Mouse (Mus musculus) CH12.LX (cell line): ENCODE measurements around the gene Ppm1l. TPM values are rescaled to one million over a fixed set of nuclear protein-coding genes. Genes with fewer than 3 reads are reported as not detected.

Experiments used
- DNase-seq: peaks from one replicate; pipeline ENCODE4 v3.0.0-alpha.2; 2013; ENCODE audit errors: extremely low read depth
- H3K27ac ChIP-seq: 2 replicates; pipeline ENCODE4 v1.5.1; 2012; ENCODE audit warnings: low read depth, mild to moderate bottlenecking, control low read depth, moderate library complexity; ENCODE audit not compliant: insufficient read depth
- H3K27me3 ChIP-seq: replicated peaks from 2 replicates; pipeline ENCODE3; 2012; ENCODE audit warnings: inconsistent platforms
- H3K36me3 ChIP-seq, 2 experiments: replicated peaks in 1 of 2; 2 replicates each; pipeline versions ENCODE3 to v1.6.1; 2012; ENCODE audit warnings: inconsistent platforms in 1 of 2, low read length in 1 of 2, mild to moderate bottlenecking in 1 of 2, mixed read lengths in 1 of 2, moderate library complexity in 1 of 2; ENCODE audit not compliant: control insufficient read depth in 1 of 2, insufficient read depth in 1 of 2
- H3K4me1 ChIP-seq, 2 experiments: 2 replicates each; pipeline ENCODE4 v1.6.1; 2012; ENCODE audit warnings: inconsistent platforms in 1 of 2, moderate library complexity in 1 of 2; ENCODE audit not compliant: insufficient read depth in 2 of 2, control insufficient read depth in 1 of 2
- H3K4me2 ChIP-seq: 2 replicates; pipeline ENCODE4 v1.6.1; 2012; ENCODE audit warnings: low read depth, mild to moderate bottlenecking, control low read depth; ENCODE audit not compliant: poor library complexity, insufficient read depth, severe bottlenecking
- H3K4me3 ChIP-seq, 3 experiments: fragments of 150-350 bp in 1 of 3; sonication (generic) in 1 of 3; replicated peaks in 1 of 3; 2 replicates each; pipeline versions ENCODE3 to v1.5.1; 2011 to 2012; ENCODE audit warnings: low read depth in 2 of 3, low read length in 2 of 3, mild to moderate bottlenecking in 2 of 3, moderate library complexity in 2 of 3, control low read depth in 1 of 3, improper control_type of control experiment in 1 of 3, inconsistent platforms in 1 of 3, mixed read lengths in 1 of 3; ENCODE audit not compliant: poor library complexity in 1 of 3
- H3K79me2 ChIP-seq: replicated peaks from 2 replicates; pipeline ENCODE4 v1.6.1; 2012; ENCODE audit warnings: mild to moderate bottlenecking, moderate library complexity; ENCODE audit not compliant: control insufficient read depth, poor library complexity, insufficient read depth, severe bottlenecking; ENCODE audit errors: extremely low read depth
- H3K9ac ChIP-seq: 2 replicates; pipeline ENCODE4 v1.6.1; 2012; ENCODE audit warnings: low read depth, mild to moderate bottlenecking, control low read depth, moderate library complexity; ENCODE audit not compliant: insufficient read depth
- H3K9me3 ChIP-seq: replicated peaks from 2 replicates; pipeline ENCODE3; 2012; ENCODE audit warnings: low read length, inconsistent platforms, mixed read lengths
- BHLHE40 ChIP-seq: IDR thresholded peaks from 2 replicates; pipeline ENCODE4 v1.6.1; 2011; ENCODE audit warnings: mild to moderate bottlenecking, low read depth, low read length, improper control_type of control experiment
- CHD1 ChIP-seq: IDR thresholded peaks from 2 replicates; pipeline ENCODE4 v1.6.1; 2012; ENCODE audit warnings: low read depth, low read length, improper control_type of control experiment, inconsistent platforms
- CHD2 ChIP-seq: IDR thresholded peaks from 2 replicates; pipeline ENCODE4 v1.6.1; 2011; ENCODE audit warnings: low read length, improper control_type of control experiment
- CTCF ChIP-seq, 2 experiments: IDR thresholded peaks in 1 of 2; conservative IDR thresholded peaks in 1 of 2; 2 replicates each; pipeline ENCODE4 v1.5.1; 2011 to 2012; ENCODE audit warnings: low read depth in 2 of 2, low read length in 2 of 2, improper control_type of control experiment in 1 of 2, inconsistent platforms in 1 of 2, mild to moderate bottlenecking in 1 of 2, moderate library complexity in 1 of 2
- E2F4 ChIP-seq: IDR thresholded peaks from 2 replicates; pipeline ENCODE4 v1.6.1; 2011; ENCODE audit warnings: low read depth, low read length, improper control_type of control experiment; ENCODE audit not compliant: insufficient replicate concordance
- ELF1 ChIP-seq: IDR thresholded peaks from 2 replicates; pipeline ENCODE4 v1.6.1; 2014; ENCODE audit warnings: low read depth, mild to moderate bottlenecking, inconsistent platforms, low read length, improper control_type of control experiment
- EP300 ChIP-seq: IDR thresholded peaks from 2 replicates; pipeline ENCODE4 v1.6.1; 2011; ENCODE audit warnings: low read length, improper control_type of control experiment
- ETS1 ChIP-seq: conservative IDR thresholded peaks from 2 replicates; pipeline ENCODE4 v1.6.1; 2012; ENCODE audit warnings: low read depth, mild to moderate bottlenecking, inconsistent platforms, low read length, improper control_type of control experiment, moderate library complexity
- GABPA ChIP-seq: IDR thresholded peaks from 2 replicates; pipeline ENCODE4 v1.6.1; 2012; ENCODE audit warnings: low read depth, low read length, improper control_type of control experiment, inconsistent platforms; ENCODE audit not compliant: insufficient replicate concordance
- HCFC1 ChIP-seq: IDR thresholded peaks from 2 replicates; pipeline ENCODE4 v1.6.1; 2012; ENCODE audit warnings: low read depth, mild to moderate bottlenecking, inconsistent platforms, low read length, improper control_type of control experiment
- IRF4 ChIP-seq: IDR thresholded peaks from 2 replicates; pipeline ENCODE4 v1.6.1; 2014; ENCODE audit warnings: low read depth, mild to moderate bottlenecking, inconsistent platforms, low read length, improper control_type of control experiment
- JUN ChIP-seq: IDR thresholded peaks from 2 replicates; pipeline ENCODE4 v1.6.1; 2011; ENCODE audit warnings: low read depth, mild to moderate bottlenecking, low read length, improper control_type of control experiment, moderate library complexity; ENCODE audit not compliant: insufficient read depth
- JUND ChIP-seq: conservative IDR thresholded peaks from 2 replicates; pipeline ENCODE4 v1.6.1; 2011; ENCODE audit warnings: low read depth, low read length, improper control_type of control experiment
- KAT2A ChIP-seq: IDR thresholded peaks from 2 replicates; pipeline ENCODE4 v1.6.1; 2012; ENCODE audit warnings: low read length, improper control_type of control experiment, inconsistent platforms; ENCODE audit not compliant: insufficient replicate concordance
- MAFK ChIP-seq: IDR thresholded peaks from 2 replicates; pipeline ENCODE4 v1.6.1; 2011; ENCODE audit warnings: low read length, improper control_type of control experiment; ENCODE audit not compliant: insufficient replicate concordance
- MAX ChIP-seq: IDR thresholded peaks from 2 replicates; pipeline ENCODE4 v1.6.1; 2011; ENCODE audit warnings: low read length, improper control_type of control experiment
- MAZ ChIP-seq: IDR thresholded peaks from 2 replicates; pipeline ENCODE4 v1.6.1; 2012; ENCODE audit warnings: low read depth, mild to moderate bottlenecking, inconsistent platforms, low read length, improper control_type of control experiment, moderate library complexity
- MEF2A ChIP-seq: IDR thresholded peaks from 2 replicates; pipeline ENCODE4 v1.6.1; 2014; ENCODE audit warnings: low read depth, mild to moderate bottlenecking, inconsistent platforms, low read length, improper control_type of control experiment, borderline replicate concordance
- MXI1 ChIP-seq: IDR thresholded peaks from 2 replicates; pipeline ENCODE4 v1.6.1; 2011; ENCODE audit warnings: mild to moderate bottlenecking, low read depth, low read length, improper control_type of control experiment
- MYC ChIP-seq: IDR thresholded peaks from 2 replicates; pipeline ENCODE4 v1.6.1; 2011; ENCODE audit warnings: low read depth, mild to moderate bottlenecking, improper control_type of control experiment, low read length
- NELFE ChIP-seq: IDR thresholded peaks from 2 replicates; pipeline ENCODE4 v1.6.1; 2011; ENCODE audit warnings: low read depth, low read length, improper control_type of control experiment
- NRF1 ChIP-seq: IDR thresholded peaks from 2 replicates; pipeline ENCODE4 v1.6.1; 2014; ENCODE audit warnings: low read depth, mild to moderate bottlenecking, inconsistent platforms, low read length, improper control_type of control experiment, moderate library complexity
- PAX5 ChIP-seq: IDR thresholded peaks from 2 replicates; pipeline ENCODE4 v1.6.1; 2012; ENCODE audit warnings: low read length, inconsistent platforms, mixed read lengths
- POLR2A ChIP-seq: IDR thresholded peaks from 2 replicates; pipeline ENCODE4 v1.6.1; 2011; ENCODE audit warnings: low read depth, mild to moderate bottlenecking, improper control_type of control experiment, low read length
- POLR2AphosphoS2 ChIP-seq: IDR thresholded peaks from 2 replicates; pipeline ENCODE4 v1.6.1; 2011; ENCODE audit warnings: low read depth, low read length, improper control_type of control experiment
- RAD21 ChIP-seq: IDR thresholded peaks from 2 replicates; pipeline ENCODE4 v1.6.1; 2011; ENCODE audit warnings: low read depth, mild to moderate bottlenecking, low read length, improper control_type of control experiment, moderate library complexity
- RCOR1 ChIP-seq: conservative IDR thresholded peaks from 2 replicates; pipeline ENCODE4 v1.6.1; 2012; ENCODE audit warnings: low read depth, mild to moderate bottlenecking, inconsistent platforms, low read length, improper control_type of control experiment
- SIN3A ChIP-seq: IDR thresholded peaks from 2 replicates; pipeline ENCODE4 v1.6.1; 2012; ENCODE audit warnings: low read length, improper control_type of control experiment, inconsistent platforms
- SMC3 ChIP-seq: IDR thresholded peaks from 2 replicates; pipeline ENCODE4 v1.6.1; 2011; ENCODE audit warnings: low read depth, low read length, improper control_type of control experiment
- TBP ChIP-seq: conservative IDR thresholded peaks from 2 replicates; pipeline ENCODE4 v1.6.1; 2011; ENCODE audit warnings: low read depth, low read length, improper control_type of control experiment
- TCF12 ChIP-seq: IDR thresholded peaks from 2 replicates; pipeline ENCODE4 v1.6.1; 2014; ENCODE audit warnings: low read depth, mild to moderate bottlenecking, inconsistent platforms, low read length, improper control_type of control experiment
- UBTF ChIP-seq: IDR thresholded peaks from 2 replicates; pipeline ENCODE4 v1.6.1; 2012; ENCODE audit warnings: low read depth, mild to moderate bottlenecking, inconsistent platforms, low read length, improper control_type of control experiment, moderate library complexity
- USF1 ChIP-seq: IDR thresholded peaks from 2 replicates; pipeline ENCODE4 v1.6.1; 2014; ENCODE audit warnings: low read depth, mild to moderate bottlenecking, inconsistent platforms, low read length, improper control_type of control experiment
- USF2 ChIP-seq: conservative IDR thresholded peaks from 2 replicates; pipeline ENCODE4 v1.6.1; 2011; ENCODE audit warnings: low read depth, low read length, improper control_type of control experiment
- ZC3H11A ChIP-seq: IDR thresholded peaks from 2 replicates; pipeline ENCODE4 v1.6.1; 2012; ENCODE audit warnings: low read depth, mild to moderate bottlenecking, inconsistent platforms, low read length, improper control_type of control experiment
- ZKSCAN1 ChIP-seq: IDR thresholded peaks from 2 replicates; pipeline ENCODE4 v1.6.1; 2012; ENCODE audit warnings: low read depth, inconsistent platforms, low read length, improper control_type of control experiment, borderline replicate concordance
- ZMIZ1 ChIP-seq: IDR thresholded peaks from 2 replicates; pipeline ENCODE4 v1.6.1; 2012; ENCODE audit warnings: low read depth, mild to moderate bottlenecking, inconsistent platforms, low read length, improper control_type of control experiment
- ZNF384 ChIP-seq: IDR thresholded peaks from 2 replicates; pipeline ENCODE4 v1.6.1; 2012; ENCODE audit warnings: low read depth, low read length, improper control_type of control experiment, inconsistent platforms
- dilution Hi-C: fragments of 300-500 bp; cut with MboI; formaldehyde crosslinking; loops from 2 replicates; pipeline ENCODE4 v1.14.3; 2020; ENCODE audit warnings: low sequenced_read_pairs; ENCODE audit not compliant: extremely low pct_unique_long_range_greater_than_20kb, extremely low pct_ligation_motif_present
- in situ Hi-C: fragments of 300-500 bp; cut with MboI; formaldehyde crosslinking; loops from 3 replicates; pipeline ENCODE4 v1.14.3; 2019; ENCODE audit warnings: low sequenced_read_pairs, low pct_ligation_motif_present, low pct_unique_long_range_greater_than_20kb, mixed read lengths
- polyA plus RNA-seq: library from polyadenylated mRNA; unstranded; fragments of >175 nt; gene quantifications from 2 replicates; pipeline ENCODE4 v1.2.1, GENCODE M21; 2012; ENCODE audit warnings: low read depth; ENCODE audit not compliant: insufficient read length
- total RNA-seq, 2 experiments: library from RNA; depleted of rRNA; stranded (reverse); fragments of 300-350 nt in 1 of 2; fragments of >200 nt in 1 of 2; gene quantifications; 2 replicates each; pipeline ENCODE4 v1.2.3; 2012 to 2014

Ppm1l gene
- total RNA-seq (2012; rRNA removed), result 0.34 and 0.68 TPM in 2 replicates
- 1.7 TPM in 2 replicates for total RNA-seq (2014; rRNA removed)
- polyA plus RNA-seq, result 2.0 and 2.4 TPM in 2 replicates

DNA sequence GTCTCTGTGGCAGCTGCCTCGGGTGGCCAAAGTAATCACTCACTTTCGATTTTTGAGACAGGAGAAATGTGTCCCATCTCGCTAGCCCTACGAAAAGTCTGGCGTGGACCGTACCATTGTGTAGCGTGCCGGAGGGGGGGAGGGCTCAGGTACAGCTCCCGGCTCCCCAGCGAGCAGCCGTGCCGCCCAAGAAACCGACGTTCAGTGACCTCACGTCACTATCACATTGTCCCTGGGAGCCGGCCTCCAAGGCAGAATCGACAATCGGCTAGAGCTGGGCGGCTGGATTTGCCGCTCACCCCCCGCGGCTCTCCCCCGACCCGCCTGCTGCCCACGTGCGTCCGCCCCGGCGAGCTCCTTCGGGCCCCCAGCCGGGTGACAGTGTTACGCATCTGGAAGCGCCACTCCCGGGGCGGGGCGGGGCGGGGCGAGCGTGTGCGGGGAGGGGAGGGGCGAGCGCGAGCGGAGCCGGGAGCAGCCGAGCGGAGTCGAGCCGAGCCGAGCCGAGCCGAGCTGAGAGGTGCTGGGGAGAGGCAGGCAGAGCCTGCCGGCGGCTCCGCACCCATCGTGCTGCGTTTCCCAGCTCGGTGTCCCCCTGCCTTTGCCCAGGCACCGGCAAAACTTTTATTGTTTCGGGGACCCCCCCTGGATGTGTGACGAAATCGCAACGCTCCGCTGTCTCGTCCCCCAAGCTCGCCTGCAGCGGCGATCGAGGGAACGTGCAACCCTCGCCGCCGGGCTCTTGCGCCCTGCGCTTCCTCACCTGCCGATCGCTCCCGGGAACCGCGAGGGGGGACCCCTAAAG lies at the start of gene Ppm1l:
Ppm1l (plus strand) TSS at position 471 of the 805 bp plus-strand sequence.
- peak within 1 kb of the TSS; percentile 53; the same call in 1 of the 2 replicates for H3K27ac ChIP-seq
- peak within 1 kb of the TSS; percentile 80 for H3K4me2 ChIP-seq

GRCm38 (mm10) chr3:69271812-69272211 lies 44.8 kb upstream of the Ppm1l start:
- H3K4me3 ChIP-seq, result no peak overlapping the region
- no peak overlapping the region for H3K9ac ChIP-seq
- H3K4me2 ChIP-seq, result no peak overlapping the region
- dilution Hi-C loops, result no loop called here
- no peaks in the 10 kb centered on the region for H3K9me3 ChIP-seq
- H3K79me2 ChIP-seq, result no peaks in the 10 kb centered on the region
- peaks cover 20 to 26% of the 10 kb centered on the region in 2 experiments for H3K4me1 ChIP-seq
- TF ChIP-seq JUN (no peak), CHD1 (no peak), E2F4 (no peak), CTCF (conservative IDR thresholded peaks at IDR 0.05 in 1 of 2, IDR thresholded peaks at IDR 0.05 in 1 of 2; ENCODE audit: low read depth in 2 of 2, low read length in 2 of 2) (no peak), ZKSCAN1 (no peak), CHD2 (no peak), HCFC1 (no peak), ETS1 (no peak), MXI1 (no peak), POLR2AphosphoS2 (no peak), TCF12 (no peak), KAT2A (no peak), ELF1 (no peak)
- TF ChIP-seq, all 38 proteins: peak for 0
- Histone ChIP-seq H3K36me3 (no peaks in the 10 kb centered on the region), H3K27ac (no peak overlapping the region), H3K27me3 (no peaks in the 10 kb centered on the region)
- in situ Hi-C loops, result loop anchor here (25.0 kb wide), 1 partner anchor 440 kb away; the partner anchor contains the start of gene Nmd3
- DNase-seq, result no peak

More for the DNA sequence above, at the start of gene Ppm1l:
- Histone ChIP-seq H3K4me3 (peak within 1 kb of the TSS; percentile 55 to 79 (median 63)), H3K27me3 (peaks cover 15% of the 10 kb centered on the region), H3K4me1 (peaks cover 4 to 26% of the 10 kb centered on the region in 2 experiments), H3K36me3 (no peaks in the 10 kb centered on the region), H3K9ac (peak within 1 kb of the TSS; percentile 85), H3K9me3 (no peaks in the 10 kb centered on the region), H3K79me2 (no peaks in the 10 kb centered on the region)
- dilution Hi-C loops, result no loop called here
- DNase-seq, result peak; percentile 90
- in situ Hi-C loops, result no loop called here
- TF ChIP-seq MYC (no peak), TCF12 (peak; percentile 52), MXI1 (peak; percentile 74; the same call in 1 of the 2 replicates), ZMIZ1 (no peak), CHD1 (peak; percentile 99), ETS1 (peak; percentile 38; the same call in 1 of the 2 replicates), USF1 (peak; percentile 66), NRF1 (no peak), TBP (peak; percentile 72; the same call in 1 of the 2 replicates), E2F4 (no peak), POLR2AphosphoS2 (no peak), MAZ (peak; percentile 51; the same call in 1 of the 2 replicates), KAT2A (0 out of 2 replicates have a peak, but pooled peaks have one; percentile 64), BHLHE40 (peak; percentile 92), RAD21 (no peak), HCFC1 (peak; percentile 77), ZC3H11A (no peak), GABPA (no peak), PAX5 (no peak), SMC3 (no peak), JUND (no peak), CTCF (conservative IDR thresholded peaks at IDR 0.05 in 1 of 2, IDR thresholded peaks at IDR 0.05 in 1 of 2; ENCODE audit: low read depth in 2 of 2, low read length in 2 of 2) (no peak), MAX (peak; percentile 78), JUN (no peak), NELFE (peak; percentile 43; the same call in 1 of the 2 replicates), USF2 (no peak), IRF4 (no peak), MEF2A (peak; percentile 17; the same call in 1 of the 2 replicates), CHD2 (no peak), SIN3A (peak; percentile 80), MAFK (no peak), ZKSCAN1 (no peak), UBTF (0 out of 2 replicates have a peak, but pooled peaks have one; percentile 31), RCOR1 (no peak), POLR2A (no peak; the same call in none of the 2 replicates), ZNF384 (no peak), EP300 (no peak), ELF1 (peak; percentile 52; the same call in 1 of the 2 replicates)
